Mouse (Mus musculus) heart, embryonic 15.5 days (tissue): ENCODE data around the gene Rnf212b. TPM values are rescaled to one million over a fixed set of nuclear protein-coding genes. Genes with fewer than 3 reads are reported as not detected.

ENCODE experiments used
- ATAC-seq: fragments of 200-750 bp; cut with Nextera tagmentation; replicated peaks from 2 replicates; pipeline ENCODE4 v1.8.0; 2017; ENCODE audit warnings: low read depth, moderate TSS enrichment; ENCODE audit not compliant: insufficient number of reproducible peaks, insufficient read depth, low FRiP score
- H3K27ac ChIP-seq: fragments of 300-500 bp; sonication (generic); 2 replicates; pipeline ENCODE4 v1.5.1; 2015; ENCODE audit warnings: mild to moderate bottlenecking, inconsistent platforms
- H3K27me3 ChIP-seq: fragments of 300-500 bp; sonication (generic); 2 replicates; pipeline ENCODE4 v1.6.1; 2015; ENCODE audit warnings: inconsistent platforms
- H3K36me3 ChIP-seq: fragments of 300-500 bp; sonication (generic); 2 replicates; pipeline ENCODE4 v1.6.1; 2015; ENCODE audit warnings: mild to moderate bottlenecking, inconsistent platforms
- H3K4me1 ChIP-seq: fragments of 300-500 bp; sonication (generic); replicated peaks from 2 replicates; pipeline ENCODE4 v1.6.1; 2015; ENCODE audit warnings: inconsistent platforms
- H3K4me2 ChIP-seq: fragments of 300-500 bp; sonication (generic); 2 replicates; pipeline ENCODE4 v1.6.1; 2015; ENCODE audit warnings: inconsistent platforms, mild to moderate bottlenecking, moderate library complexity
- H3K4me3 ChIP-seq: fragments of 300-500 bp; sonication (generic); 2 replicates; pipeline ENCODE4 v1.5.1; 2015; ENCODE audit warnings: mild to moderate bottlenecking, inconsistent platforms
- H3K9ac ChIP-seq: fragments of 300-500 bp; sonication (generic); 2 replicates; pipeline ENCODE4 v1.6.1; 2015; ENCODE audit warnings: mild to moderate bottlenecking, inconsistent platforms
- H3K9me3 ChIP-seq: fragments of 300-500 bp; sonication (generic); replicated peaks from 2 replicates; pipeline ENCODE4 v1.6.1; 2016; ENCODE audit warnings: inconsistent platforms
- WGBS: fragments of 180-500 bp; shearing (Covaris S2); methylation state at CpG from one replicate; pipeline ENCODE4 v1.1.7; 2015; ENCODE audit warnings: mixed read lengths; 5-methylcytosine and 5-hydroxymethylcytosine counted together
- polyA plus RNA-seq: library from polyadenylated mRNA; unstranded; fragments of >200 nt; fragmentation: Nextera tagmentation; extraction: Ambion mirVana; gene quantifications from 2 replicates; pipeline ENCODE4 v1.2.1, GENCODE M21; 2015

Rnf212b gene
- polyA plus RNA-seq, 1 experiment from 2014 or later = not detected

DNA sequence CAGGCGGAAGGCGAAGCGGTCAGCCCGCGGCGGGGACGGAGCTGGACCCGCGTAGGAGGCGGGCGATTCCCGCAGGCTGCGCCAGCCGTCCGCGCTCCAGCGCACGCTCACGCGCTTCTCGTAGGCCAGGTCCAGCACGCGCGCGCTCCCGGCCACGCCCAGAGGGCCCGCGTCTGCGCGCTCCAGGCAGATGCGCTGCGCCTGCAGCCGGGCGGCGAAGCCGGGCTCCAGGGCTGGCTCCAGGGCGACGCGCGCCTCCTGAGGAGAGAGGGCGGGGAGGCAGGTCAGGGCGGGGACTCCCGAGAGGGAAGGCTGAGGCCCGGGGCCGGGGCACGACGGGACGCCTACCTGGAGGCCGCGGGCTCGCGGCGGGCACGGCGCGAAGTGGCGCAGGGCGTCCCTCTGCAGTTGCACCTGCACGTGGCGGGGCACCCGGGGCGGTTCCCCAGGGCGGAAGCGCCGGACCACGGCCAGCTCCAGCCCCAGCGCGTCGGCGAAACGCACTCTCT lies 62.7 kb downstream of the Rnf212b start:
- H3K36me3 ChIP-seq = no peaks in the 10 kb centered on the region
- no peaks in the 10 kb centered on the region for H3K9me3 ChIP-seq
- peak overlapping the region; percentile 87 for H3K4me3 ChIP-seq
- peak overlapping the region; percentile 96 for H3K4me2 ChIP-seq
- ATAC-seq = peak; percentile 90
- H3K27ac ChIP-seq = peak overlapping the region; percentile 84
- H3K9ac ChIP-seq = peak overlapping the region; percentile 81
- no peaks in the 10 kb centered on the region for H3K27me3 ChIP-seq
- H3K4me1 ChIP-seq = peaks cover 16% of the 10 kb centered on the region
- under 1% methylated on average over 66 of the region's 72 CpGs for WGBS

DNA sequence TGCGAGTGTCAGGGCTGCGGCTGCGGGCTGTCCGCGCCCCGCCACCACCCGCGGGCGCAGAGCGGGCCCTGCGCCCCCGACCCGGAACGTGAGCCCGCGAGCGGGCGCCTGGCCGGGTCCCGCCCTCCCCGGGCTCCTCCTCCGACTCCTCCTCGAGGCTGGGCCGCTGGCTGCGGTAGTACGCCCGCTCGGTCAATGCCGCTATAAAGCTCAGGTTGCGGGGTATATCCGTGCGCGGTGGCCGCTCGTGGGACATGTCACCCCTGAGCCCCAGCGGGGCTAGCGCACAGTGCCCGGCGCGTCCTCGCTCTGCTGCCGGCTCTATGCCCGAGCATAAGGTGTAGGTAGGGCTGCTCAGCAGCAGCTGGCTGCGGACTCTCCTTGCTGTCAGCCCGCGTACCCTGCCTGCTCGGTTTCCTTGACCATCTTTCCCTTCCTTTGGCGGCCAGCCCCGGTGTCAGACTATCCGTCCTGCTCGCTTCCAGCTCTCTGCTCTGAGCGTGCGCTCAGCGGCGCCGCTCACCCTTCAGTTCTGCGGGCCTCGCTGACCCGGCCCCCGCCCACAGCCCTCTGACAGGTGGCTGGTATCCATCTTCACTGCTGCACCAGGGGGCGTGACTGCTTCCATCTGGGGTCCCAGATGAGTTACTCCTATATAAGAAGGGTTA lies 63.2 kb downstream of the Rnf212b start, which contains the start of gene Ppp1r3e:
Ppp1r3e (minus strand) TSS at position 503 of the 668 bp plus-strand sequence.
- Histone ChIP-seq H3K27ac (peak within 1 kb of the TSS; percentile 84), H3K4me1 (peaks cover 16% of the 10 kb centered on the region), H3K9ac (peak within 1 kb of the TSS; percentile 81), H3K4me2 (peak within 1 kb of the TSS; percentile 96), H3K4me3 (peak within 1 kb of the TSS; percentile 87), H3K27me3 (no peaks in the 10 kb centered on the region), H3K9me3 (no peaks in the 10 kb centered on the region), H3K36me3 (no peaks in the 10 kb centered on the region)
- peak; percentile 82 for ATAC-seq
- under 1% methylated on average over 57 of the region's 61 CpGs for WGBS

DNA sequence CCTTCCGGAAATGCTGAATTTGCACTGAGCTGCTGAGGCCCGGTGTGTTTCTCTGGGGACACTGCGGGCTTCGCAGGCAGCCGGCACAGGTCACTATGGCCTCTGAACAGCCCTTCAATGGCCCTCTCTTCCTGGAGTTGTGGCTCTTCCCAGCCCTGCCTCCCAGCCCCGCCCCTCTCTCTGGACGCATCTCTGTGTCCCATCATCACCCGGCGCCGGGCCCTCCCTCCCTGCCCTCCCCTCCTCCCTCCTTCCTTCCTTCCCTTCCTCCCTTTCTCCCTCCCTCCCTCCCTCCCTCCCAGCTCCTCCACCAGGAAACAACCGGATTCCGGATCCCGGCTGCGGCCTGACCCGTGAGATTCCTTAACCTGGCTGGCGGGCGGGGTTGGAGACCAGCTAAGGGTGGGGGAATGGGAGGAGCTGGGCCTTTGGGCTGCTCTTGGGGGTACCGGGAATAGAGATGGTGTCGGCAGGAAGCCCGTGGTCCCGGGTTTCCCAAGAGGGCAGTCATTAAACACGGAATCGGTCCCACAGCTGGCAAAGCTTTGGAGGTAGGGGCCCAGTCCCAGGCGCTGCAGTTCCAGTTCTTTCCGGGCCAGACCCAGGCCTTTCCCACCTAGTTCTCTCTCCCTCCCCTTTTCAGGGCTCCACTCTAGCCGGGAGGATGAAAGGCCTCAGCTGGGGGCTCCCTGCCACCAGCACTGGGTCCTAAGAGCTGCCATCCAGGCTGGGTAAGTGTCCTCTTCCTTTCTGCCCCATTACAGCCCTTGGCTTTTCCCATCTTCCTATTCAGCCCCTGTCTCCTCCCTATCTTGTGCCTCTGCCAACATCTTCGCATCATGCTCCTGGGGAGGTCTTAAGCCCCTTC lies 69.4 kb downstream of the Rnf212b start, which contains the start of the genes Bcl2l2 and Gm20521:
Bcl2l2 (plus strand) TSS at position 224 of the 868 bp plus-strand sequence.
Gm20521 (plus strand) TSS at position 288 of the 868 bp plus-strand sequence.
- H3K9me3 ChIP-seq = no peaks in the 10 kb centered on the region
- H3K27me3 ChIP-seq = no peaks in the 10 kb centered on the region
- H3K4me3 ChIP-seq = peak within 1 kb of the TSS; percentile 80
- under 1% methylated on average over 27 of the region's 27 CpGs for WGBS
- H3K27ac ChIP-seq = peak within 1 kb of the TSS; percentile 97
- peak within 1 kb of the TSS; percentile 83 for H3K9ac ChIP-seq
- H3K36me3 ChIP-seq = peaks cover 10% of the 10 kb centered on the region; the same call in 1 of the 2 replicates
- peaks cover 23% of the 10 kb centered on the region for H3K4me1 ChIP-seq
- peak within 1 kb of the TSS; percentile 80 for H3K4me2 ChIP-seq
- peak; percentile 90 for ATAC-seq

DNA sequence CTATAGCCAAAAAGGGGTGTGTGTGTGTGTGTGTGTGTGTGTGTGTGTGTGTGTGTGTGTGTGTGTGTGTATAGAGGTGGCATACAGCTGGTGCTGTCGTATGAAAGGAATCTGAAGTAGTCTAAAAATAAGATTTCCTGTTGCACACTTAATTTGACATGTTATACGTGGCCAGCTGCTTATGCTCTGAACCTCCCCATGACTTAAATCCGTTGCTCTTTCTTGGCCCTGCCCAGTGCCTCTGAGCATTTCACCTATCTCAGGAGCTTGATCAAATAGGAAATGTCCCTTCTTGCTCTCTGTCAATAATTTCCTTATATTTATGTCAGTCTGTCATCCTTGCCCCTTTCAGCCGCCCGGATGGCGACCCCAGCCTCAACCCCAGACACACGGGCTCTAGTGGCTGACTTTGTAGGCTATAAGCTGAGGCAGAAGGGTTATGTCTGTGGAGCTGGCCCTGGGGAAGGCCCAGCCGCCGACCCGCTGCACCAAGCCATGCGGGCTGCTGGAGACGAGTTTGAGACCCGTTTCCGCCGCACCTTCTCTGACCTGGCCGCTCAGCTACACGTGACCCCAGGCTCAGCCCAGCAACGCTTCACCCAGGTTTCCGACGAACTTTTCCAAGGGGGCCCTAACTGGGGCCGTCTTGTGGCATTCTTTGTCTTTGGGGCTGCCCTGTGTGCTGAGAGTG lies 70.2 kb downstream of the Rnf212b start:
- no peak for ATAC-seq

DNA sequence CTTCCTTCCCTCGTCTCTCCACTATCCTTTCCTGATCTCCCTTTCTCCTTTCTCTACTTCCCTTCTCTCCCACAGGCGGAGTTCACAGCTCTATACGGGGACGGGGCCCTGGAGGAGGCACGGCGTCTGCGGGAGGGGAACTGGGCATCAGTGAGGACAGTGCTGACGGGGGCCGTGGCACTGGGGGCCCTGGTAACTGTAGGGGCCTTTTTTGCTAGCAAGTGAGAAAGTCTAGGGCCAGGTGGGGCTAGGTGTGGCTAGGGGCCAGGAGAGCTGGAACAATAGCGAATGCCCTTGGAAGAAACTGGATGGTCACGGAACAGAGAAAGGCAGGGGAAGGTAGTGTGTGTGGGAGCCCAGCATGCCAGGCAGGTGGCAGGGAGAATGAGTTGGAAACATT lies 71.4 kb downstream of the Rnf212b start:
- H3K27ac ChIP-seq = no peak overlapping the region
- no peaks in the 10 kb centered on the region for H3K27me3 ChIP-seq
- H3K36me3 ChIP-seq = peaks cover 10% of the 10 kb centered on the region; the same call in 1 of the 2 replicates
- H3K9ac ChIP-seq = no peak overlapping the region
- no peaks in the 10 kb centered on the region for H3K9me3 ChIP-seq
- 83% methylated on average over 11 of the region's 11 CpGs for WGBS
- no peak overlapping the region for H3K4me3 ChIP-seq
- no peak for ATAC-seq
- H3K4me2 ChIP-seq = no peak overlapping the region
- peaks cover 23% of the 10 kb centered on the region for H3K4me1 ChIP-seq

More for the DNA sequence above, 70.2 kb downstream of the Rnf212b start:
- Histone ChIP-seq H3K27me3 (no peaks in the 10 kb centered on the region), H3K9ac (peak overlapping the region; percentile 83), H3K4me3 (peak overlapping the region; percentile 80), H3K4me1 (peaks cover 23% of the 10 kb centered on the region), H3K9me3 (no peaks in the 10 kb centered on the region), H3K27ac (peak overlapping the region; percentile 97), H3K36me3 (peaks cover 10% of the 10 kb centered on the region; the same call in 1 of the 2 replicates), H3K4me2 (peak overlapping the region; percentile 80)
- 24% methylated on average over 21 of the region's 21 CpGs for WGBS

DNA sequence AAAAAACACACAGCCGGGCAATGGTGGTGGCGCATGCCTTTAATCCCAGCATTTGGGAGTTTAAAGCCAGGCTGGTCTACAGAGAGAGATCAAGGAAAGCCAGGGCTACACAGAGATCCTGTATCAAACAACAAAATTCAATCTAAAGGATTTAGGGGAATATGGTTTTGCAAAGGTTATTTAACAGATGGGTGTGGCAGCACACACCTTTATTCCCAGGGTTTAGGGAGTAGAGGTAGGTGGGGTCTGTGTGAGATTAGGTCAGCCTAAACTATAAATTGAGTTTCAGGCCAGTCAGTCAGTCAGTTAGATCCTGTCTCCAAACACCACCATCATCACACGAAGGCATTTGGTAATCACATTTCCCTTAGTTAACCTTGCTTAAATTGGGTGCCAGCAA lies 78.3 kb downstream of the Rnf212b start, which contains the start of gene Pabpn1:
Pabpn1 (plus strand) TSS at position 301 of the 400 bp plus-strand sequence.
- ATAC-seq = no peak
- Histone ChIP-seq H3K9ac (peak within 1 kb of the TSS; percentile 55), H3K36me3 (peaks cover 18% of the 10 kb centered on the region), H3K27ac (peak within 1 kb of the TSS; percentile 94), H3K4me1 (peaks cover 26% of the 10 kb centered on the region), H3K27me3 (no peaks in the 10 kb centered on the region), H3K4me3 (peak within 1 kb of the TSS; percentile 73), H3K9me3 (no peaks in the 10 kb centered on the region), H3K4me2 (peak within 1 kb of the TSS; percentile 68)
- 91% methylated on average over 3 of the region's 3 CpGs for WGBS

DNA sequence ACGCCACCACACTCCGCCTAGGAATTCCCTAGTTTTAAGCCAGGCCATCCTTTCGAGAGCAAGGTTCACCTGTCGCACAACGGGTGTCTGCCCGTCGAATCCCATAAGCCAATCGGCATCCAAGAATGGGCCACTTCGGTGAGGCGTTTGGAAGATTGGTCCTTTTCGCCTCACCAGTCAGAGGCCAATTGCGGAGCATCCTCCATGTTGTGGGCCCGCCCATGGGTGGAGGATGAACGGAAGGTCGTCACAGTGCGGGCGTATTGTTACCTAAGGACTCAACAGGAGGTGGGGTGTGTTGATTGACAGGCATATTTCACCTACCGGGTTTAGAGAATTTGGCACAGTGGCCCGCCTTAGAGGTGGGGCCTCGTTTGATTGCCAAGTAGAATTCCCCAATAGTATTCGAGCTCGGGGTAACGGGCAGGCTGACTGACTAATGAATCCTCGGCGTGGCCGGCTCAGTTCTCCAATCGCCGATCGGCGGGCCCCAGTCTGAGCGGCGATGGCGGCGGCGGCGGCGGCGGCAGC lies 79.8 kb downstream of the Rnf212b start:
- Histone ChIP-seq H3K4me1 (peaks cover 34% of the 10 kb centered on the region), H3K9ac (peak overlapping the region; percentile 97), H3K4me2 (peak overlapping the region; percentile 68), H3K27me3 (no peaks in the 10 kb centered on the region), H3K36me3 (peaks cover 31% of the 10 kb centered on the region), H3K9me3 (no peaks in the 10 kb centered on the region), H3K4me3 (peak overlapping the region; percentile 73), H3K27ac (peak overlapping the region; percentile 94)
- WGBS = under 1% methylated on average over 38 of the region's 38 CpGs
- peak; percentile 97 for ATAC-seq

DNA sequence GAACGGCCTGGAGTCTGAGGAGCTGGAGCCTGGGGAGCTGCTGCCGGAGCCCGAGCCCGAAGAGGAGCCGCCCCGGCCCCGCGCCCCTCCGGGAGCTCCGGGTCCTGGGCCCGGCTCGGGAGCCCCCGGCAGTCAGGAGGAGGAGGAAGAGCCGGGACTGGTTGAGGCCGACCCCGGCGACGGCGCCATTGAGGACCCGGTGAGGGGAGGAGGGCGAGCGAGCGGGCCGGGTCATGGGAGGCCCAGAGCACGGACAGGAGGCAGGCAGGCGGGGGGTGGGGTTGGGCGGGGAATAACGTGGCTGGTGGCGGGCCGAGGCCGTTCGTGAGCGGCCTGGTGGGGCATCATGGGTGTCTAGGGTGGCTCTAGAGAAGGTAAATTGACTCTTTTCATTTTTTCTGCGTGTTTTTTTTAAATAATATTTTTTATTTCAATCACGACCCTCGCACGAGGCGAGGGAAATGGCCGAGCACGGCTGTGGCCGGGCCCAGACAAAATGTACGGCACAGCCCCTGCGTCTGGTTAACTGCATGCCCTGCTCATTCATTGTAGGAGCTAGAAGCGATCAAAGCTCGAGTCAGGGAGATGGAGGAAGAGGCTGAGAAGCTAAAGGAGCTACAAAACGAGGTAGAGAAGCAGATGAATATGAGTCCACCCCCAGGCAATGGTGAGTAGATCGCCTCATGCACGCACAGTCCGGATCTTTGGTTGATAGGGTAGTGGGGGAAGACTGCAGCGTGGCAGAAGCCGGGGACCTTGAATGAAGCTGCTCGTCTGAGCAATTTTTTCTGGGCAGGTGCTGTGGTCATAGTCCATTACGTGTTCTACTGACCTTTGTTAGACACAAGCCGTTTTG lies 80.6 kb downstream of the Rnf212b start:
- Histone ChIP-seq H3K9ac (peak overlapping the region; percentile 97), H3K9me3 (no peaks in the 10 kb centered on the region), H3K27me3 (no peaks in the 10 kb centered on the region), H3K27ac (peak overlapping the region; percentile 94), H3K4me2 (peak overlapping the region; percentile 82), H3K4me3 (peak overlapping the region; percentile 73), H3K36me3 (peaks cover 35% of the 10 kb centered on the region), H3K4me1 (peaks cover 34% of the 10 kb centered on the region)
- under 1% methylated on average over 51 of the region's 54 CpGs for WGBS
- ATAC-seq = peak; percentile 71

DNA sequence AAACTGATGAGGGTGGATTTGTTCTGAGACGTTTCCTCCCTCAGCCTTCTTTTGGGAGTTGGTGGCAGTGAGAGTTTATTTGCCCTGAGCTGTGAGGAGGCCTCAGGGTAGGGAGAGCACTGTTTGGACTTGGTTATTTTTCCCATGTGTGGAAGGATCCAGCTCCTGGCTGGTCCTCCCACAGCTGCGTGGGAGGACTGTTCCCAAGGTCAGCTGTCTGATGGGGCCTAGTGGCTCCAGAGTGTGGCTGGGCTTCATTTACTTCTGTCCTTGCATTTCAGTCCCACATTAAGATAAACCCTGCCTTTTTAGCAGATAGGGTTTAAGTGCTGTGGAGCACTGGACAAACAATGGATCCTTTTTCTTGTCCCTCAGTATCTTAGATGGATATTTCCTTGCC lies 83.5 kb downstream of the Rnf212b start:
- Histone ChIP-seq H3K27me3 (no peaks in the 10 kb centered on the region), H3K9me3 (no peaks in the 10 kb centered on the region), H3K4me2 (no peak overlapping the region), H3K4me3 (no peak overlapping the region), H3K9ac (peak overlapping the region; percentile 33; the same call in 1 of the 2 replicates), H3K36me3 (peaks cover 35% of the 10 kb centered on the region), H3K4me1 (peaks cover 38% of the 10 kb centered on the region), H3K27ac (peak overlapping the region; percentile 53)
- 35% methylated on average over 2 of the region's 2 CpGs for WGBS
- no peak for ATAC-seq

DNA sequence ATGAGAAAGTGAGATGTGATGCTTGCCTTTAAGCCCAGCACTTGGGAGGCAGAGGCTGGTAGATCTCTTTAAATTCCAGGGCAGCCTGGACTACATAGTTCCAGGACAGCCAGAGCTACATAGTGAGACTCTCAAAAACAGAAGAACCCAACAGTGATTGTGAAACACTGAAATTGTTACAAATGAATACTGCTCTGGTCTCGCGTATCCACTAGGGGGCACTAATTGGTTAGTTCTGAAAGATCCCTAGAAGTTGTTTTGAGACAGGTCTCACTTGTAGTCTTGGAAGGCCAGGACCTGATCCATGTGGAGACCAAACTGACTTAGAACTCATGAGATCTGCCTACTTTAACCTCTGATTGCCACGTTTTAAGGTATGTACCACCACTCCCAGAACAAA lies 86.4 kb downstream of the Rnf212b start:
- H3K9ac ChIP-seq = no peak overlapping the region
- peaks cover 27% of the 10 kb centered on the region for H3K4me1 ChIP-seq
- WGBS = 1% methylated on average over 3 of the region's 3 CpGs
- peak overlapping the region; percentile 20; the same call in 1 of the 2 replicates for H3K27ac ChIP-seq
- H3K27me3 ChIP-seq = no peaks in the 10 kb centered on the region
- H3K4me2 ChIP-seq = no peak overlapping the region
- no peaks in the 10 kb centered on the region for H3K9me3 ChIP-seq
- ATAC-seq = peak; percentile 43; the same call in 1 of the 2 replicates
- peaks cover 35% of the 10 kb centered on the region for H3K36me3 ChIP-seq
- H3K4me3 ChIP-seq = no peak overlapping the region
